Mouse (Mus musculus): ENCODE measurements around the gene Wdr83os. TPM values are rescaled to one million over a fixed set of nuclear protein-coding genes. Genes with fewer than 3 reads are reported as not detected.

Gene Wdr83os
- 10 to 100 TPM; 45.3 to 46.2 TPM for total RNA-seq (2021)
- long read RNA-seq, experiment 1, transcript Wdr83os-201 (4 exons, 922 nt), result major isoform, 26 of 31 reads
- long read RNA-seq, experiment 1, partial matches to known transcripts, result 1 of 31 reads
- long read RNA-seq, experiment 1, other reads (novel, unspliced or antisense), result 0 of 31 reads
- long read RNA-seq, experiment 2, transcript Wdr83os-201 (4 exons, 922 nt), result major isoform, 31 of 40 reads
- long read RNA-seq, experiment 2, transcript Wdr83os-203 (3 exons, 798 nt), result minor isoform, 7 of 40 reads
- long read RNA-seq, experiment 2, partial matches to known transcripts, result 1 of 40 reads
- long read RNA-seq, experiment 2, other reads (novel, unspliced or antisense), result 1 of 40 reads

DNA sequence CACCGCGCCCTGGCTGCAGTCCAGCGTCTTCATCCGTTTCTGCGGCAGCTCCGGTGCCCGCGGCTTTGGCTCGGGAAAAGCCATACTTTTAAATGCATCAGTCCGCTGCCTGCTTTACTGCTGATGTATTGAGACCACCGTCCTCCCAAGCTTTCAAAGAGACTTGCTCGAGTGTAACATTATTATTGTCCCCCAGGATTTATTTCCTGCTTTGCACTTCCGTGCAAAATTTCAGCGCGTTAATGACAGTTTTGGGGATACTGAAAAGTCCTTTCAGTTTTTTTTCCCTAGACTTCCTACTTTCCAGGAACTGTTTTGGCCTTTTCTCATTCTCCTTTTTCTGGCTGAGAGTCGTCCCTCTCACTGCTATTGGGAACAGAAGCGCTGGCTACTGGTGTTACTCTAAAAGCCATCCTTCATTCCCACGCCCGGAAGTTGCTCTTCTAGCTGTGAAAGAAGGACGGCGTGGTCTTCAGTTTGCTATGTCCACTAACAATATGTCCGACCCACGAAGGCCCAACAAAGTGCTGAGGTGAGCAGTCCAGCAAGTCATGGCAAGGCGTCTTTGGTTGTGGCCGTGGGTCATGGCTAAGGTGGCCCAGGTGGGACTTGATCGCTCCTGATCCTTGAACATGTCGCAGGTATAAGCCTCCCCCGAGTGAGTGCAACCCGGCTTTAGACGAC lies at the start of gene Wdr83os:
Gene Wdr83os, plus strand, starts transcription at position 209 of the 684 bp plus-strand sequence.
- DNase-seq, result no peak
- intact Hi-C loops (cut with DNase I; ENCODE audit: low total_unique reads), result loop anchor here (10.0 kb wide), 2 partner anchors 94 to 314 kb away; no protein-coding TSS in a partner anchor

- intact Hi-C loops (cut with DNase I; ENCODE audit: low total_unique reads), result no loop called here
- no peak for DNase-seq
Measured at GRCm38 (mm10) chr8:85032622-85033311, 47.8 kb upstream of the Wdr83os start.

GRCm38 (mm10) chr8:85033867-85034266 lies 46.7 kb upstream of the Wdr83os start:
- intact Hi-C loops (cut with DNase I; ENCODE audit: low total_unique reads), result no loop called here
- DNase-seq, result no peak

DNA sequence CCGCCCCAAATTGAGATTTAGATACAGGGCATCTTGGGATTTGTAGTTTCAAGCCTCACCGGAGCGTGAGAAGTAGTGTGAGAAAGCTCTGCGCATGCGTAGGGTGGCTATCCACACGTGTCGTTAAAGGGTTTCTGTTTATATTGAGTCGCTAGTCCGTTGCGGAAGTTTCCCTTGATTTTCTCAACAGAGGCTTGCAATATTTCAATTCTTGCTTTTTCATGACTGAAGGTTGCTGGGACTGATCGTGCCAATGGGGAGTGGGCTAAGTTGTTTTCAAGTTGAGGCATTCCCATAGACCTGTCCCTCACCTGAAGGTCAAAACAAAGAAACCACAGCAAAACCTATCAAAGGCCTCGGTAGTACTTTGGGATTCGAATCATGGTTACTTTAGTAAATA lies 45.8 kb upstream of the Wdr83os start:
- peak; percentile 71 for DNase-seq
- intact Hi-C loops (cut with DNase I; ENCODE audit: low total_unique reads), result no loop called here

- intact Hi-C loops (cut with DNase I; ENCODE audit: low total_unique reads), result no loop called here
Measured at GRCm38 (mm10) chr8:85035165-85035727, 45.3 kb upstream of the Wdr83os start.

DNA sequence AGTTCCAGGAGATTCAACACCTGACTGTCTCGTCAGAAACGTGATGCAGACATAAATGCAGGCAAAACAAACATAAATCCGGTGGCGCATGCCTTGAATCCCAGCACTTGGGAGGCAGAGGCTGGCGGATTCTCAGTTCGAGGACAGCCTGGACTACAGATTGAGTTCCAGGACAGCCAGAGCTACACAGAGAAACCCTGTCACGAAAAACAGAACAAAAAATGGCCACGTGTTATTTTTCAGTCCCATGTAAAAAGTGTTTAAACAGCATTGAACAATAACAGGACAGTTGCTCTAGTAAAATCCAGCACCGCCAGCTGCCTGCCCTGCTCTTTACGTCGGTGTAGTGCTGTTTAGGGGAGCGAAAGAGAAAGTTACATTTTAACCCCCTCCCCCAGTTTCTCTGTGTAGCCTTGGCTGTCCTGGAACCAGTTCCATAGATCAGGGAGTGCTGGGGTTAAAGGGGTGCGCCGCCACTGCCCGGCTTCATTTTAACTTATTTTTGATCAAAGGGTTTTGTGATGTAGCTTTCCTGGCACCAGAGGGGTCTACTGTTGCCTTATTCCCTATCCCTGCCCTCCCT lies 44.7 kb upstream of the Wdr83os start:
- no peak for DNase-seq
- intact Hi-C loops (cut with DNase I; ENCODE audit: low total_unique reads), result no loop called here

More at GRCm38 (mm10) chr8:85035165-85035727, 45.3 kb upstream of the Wdr83os start:
- no peak for DNase-seq

DNA sequence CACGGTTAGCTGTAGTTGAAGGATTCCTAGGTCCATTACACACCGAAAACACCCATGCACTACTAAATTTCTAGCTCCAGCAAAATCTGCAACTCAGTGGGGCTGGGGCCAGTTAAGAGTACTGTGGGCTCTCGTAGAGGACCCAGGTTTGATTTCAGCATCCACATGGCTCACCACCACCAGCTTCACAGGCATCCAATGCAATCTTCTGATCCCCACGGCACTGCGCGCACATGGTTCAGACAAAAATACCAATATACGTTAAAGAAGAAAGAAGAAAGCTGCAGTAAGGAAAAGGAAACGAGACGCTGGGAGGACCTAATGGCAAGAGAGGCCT lies 44.2 kb upstream of the Wdr83os start:
- DNase-seq, result no peak
- intact Hi-C loops (cut with DNase I; ENCODE audit: low total_unique reads), result no loop called here

- intact Hi-C loops (cut with DNase I; ENCODE audit: low total_unique reads), result no loop called here
- peak; percentile 91 for DNase-seq
Measured at GRCm38 (mm10) chr8:85036718-85037365, 43.7 kb upstream of the Wdr83os start, which contains the start of gene Tnpo2. TSS of gene Tnpo2 (plus strand) at chr8:85036915.

DNA sequence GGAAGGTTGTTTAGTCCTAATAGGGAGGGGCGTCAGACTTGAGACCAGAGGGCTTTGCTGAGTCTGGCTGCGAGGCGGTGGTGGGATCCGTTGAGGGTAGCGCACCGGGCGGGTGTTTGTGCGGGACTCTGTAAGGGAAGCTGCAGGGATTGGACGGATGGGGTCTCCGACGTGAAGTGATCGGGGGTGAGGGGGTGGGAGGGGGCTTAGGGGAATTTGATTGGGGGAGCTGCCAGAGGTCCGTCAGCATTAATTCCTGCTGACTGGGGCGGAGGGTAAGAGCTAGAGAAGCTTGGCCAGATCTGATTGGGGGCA lies 43.2 kb upstream of the Wdr83os start:
- intact Hi-C loops (cut with DNase I; ENCODE audit: low total_unique reads), result no loop called here
- no peak for DNase-seq

GRCm38 (mm10) chr8:85037681-85038531 lies 42.6 kb upstream of the Wdr83os start:
- intact Hi-C loops (cut with DNase I; ENCODE audit: low total_unique reads), result no loop called here

DNA sequence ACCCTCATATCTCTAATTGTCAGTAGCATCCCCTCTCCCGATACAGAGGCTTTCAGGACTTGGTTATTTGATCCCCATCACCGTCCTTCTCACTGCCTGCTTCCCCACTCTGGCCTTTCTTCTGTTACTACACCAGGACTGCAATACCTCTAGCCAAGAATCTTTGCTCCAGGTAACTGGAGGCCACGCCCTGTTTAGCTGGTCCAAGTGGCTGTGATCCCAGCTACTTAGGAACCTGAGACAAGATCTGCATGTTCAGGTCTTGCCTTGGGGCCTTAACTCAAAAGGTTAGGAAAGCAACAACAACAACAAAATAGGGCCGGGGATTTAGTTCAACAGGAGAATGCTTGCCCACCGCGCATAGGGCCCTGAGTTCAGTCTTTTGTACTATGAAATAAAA lies 36.9 kb upstream of the Wdr83os start:
- no peak for DNase-seq
- intact Hi-C loops (cut with DNase I; ENCODE audit: low total_unique reads), result no loop called here

More at GRCm38 (mm10) chr8:85037681-85038531, 42.6 kb upstream of the Wdr83os start:
- peak; percentile 51 for DNase-seq

- intact Hi-C loops (cut with DNase I; ENCODE audit: low total_unique reads), result no loop called here
- no peak for DNase-seq
Measured at GRCm38 (mm10) chr8:85057367-85057766, 23.2 kb upstream of the Wdr83os start.

- intact Hi-C loops (cut with DNase I; ENCODE audit: low total_unique reads), result no loop called here
- peak; percentile 83 for DNase-seq
Measured at GRCm38 (mm10) chr8:85059879-85060616, 20.5 kb upstream of the Wdr83os start, which contains the start of gene Fbxw9. TSS of gene Fbxw9 (plus strand) at chr8:85060055.

DNA sequence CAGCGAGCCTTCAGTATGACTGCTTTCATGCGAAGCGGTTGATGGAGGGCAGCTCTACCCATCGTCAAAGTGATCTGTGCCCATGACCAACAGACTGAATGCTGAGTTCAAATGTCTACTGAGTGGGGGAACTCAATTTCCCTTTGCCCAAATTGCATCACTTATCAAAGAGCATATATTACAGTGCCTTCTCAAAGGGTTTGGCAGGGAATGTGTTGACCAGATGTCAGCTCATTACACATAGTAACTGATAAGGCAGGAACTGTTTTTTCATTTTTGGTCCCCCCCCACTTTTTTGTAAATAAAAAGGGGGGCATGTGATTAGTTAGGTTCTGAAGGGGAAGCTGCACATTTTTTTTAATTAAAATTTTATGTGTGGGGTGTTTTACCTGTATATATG lies 17.9 kb upstream of the Wdr83os start:
- intact Hi-C loops (cut with DNase I; ENCODE audit: low total_unique reads), result no loop called here
- no peak for DNase-seq

DNA sequence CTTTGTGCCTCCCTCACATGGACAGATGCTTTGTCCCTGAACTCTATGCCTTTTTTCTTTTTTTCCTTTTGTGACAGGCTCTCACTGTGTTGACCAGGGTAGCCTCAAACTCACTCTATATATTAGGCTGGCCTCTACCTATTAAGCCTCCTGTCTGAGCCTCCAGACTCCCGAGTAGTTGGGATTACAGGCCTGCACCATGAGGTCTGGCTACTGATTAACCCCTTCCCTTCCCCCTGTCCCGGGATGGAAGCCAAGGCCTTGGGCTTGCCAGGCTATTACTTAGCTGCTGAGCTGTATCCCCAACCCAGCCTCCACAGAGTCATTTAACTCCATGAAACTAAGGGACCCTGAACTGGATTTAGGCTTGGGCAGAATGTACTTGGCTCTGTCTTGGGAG lies 15.3 kb upstream of the Wdr83os start:
- intact Hi-C loops (cut with DNase I; ENCODE audit: low total_unique reads), result no loop called here
- no peak for DNase-seq

DNA sequence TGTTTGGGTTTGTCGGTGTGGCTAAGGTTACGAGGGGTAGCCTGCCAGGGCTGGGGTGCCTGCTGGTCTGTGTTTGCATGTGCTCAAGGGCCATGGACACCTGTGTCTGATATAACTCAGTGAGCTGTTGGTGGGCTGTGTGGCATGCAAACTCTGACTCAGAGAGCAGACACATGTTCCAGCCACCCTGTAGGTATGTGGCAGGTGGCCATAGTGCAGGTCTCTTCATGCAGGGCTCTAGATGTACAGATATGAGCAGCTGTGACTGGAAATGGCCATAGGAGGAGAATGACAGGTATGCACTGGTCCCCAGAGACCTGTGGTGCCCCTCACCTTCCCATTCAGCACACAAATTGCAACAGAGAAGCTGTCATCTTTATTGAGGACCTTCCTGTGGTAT lies 13.4 kb upstream of the Wdr83os start:
- no peak for DNase-seq
- intact Hi-C loops (cut with DNase I; ENCODE audit: low total_unique reads), result no loop called here

DNA sequence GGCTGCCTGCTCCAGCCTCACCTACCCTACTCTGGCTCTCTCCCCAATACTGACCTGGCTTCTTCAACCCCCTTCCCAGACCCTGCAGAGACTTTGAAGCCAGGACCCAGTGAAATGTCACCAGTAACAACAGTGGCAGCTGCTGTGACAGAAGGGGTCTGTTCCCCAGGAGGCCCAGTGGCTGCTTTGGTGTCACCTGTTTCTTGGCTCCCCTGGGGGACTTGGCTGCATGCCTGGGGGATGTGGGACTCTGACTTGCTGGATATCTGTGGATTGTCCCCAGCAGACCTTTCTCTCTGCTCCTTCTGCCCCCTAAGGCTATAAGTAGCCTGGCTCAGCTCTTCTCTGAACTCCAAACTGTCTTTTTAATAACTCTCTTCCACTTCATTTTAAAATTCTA lies 12.6 kb upstream of the Wdr83os start, which contains the start of gene Gm5741:
Gene Gm5741, minus strand, starts transcription at position 1 of the 400 bp plus-strand sequence.
- DNase-seq, result no peak
- intact Hi-C loops (cut with DNase I; ENCODE audit: low total_unique reads), result no loop called here

- DNase-seq, result no peak
- intact Hi-C loops (cut with DNase I; ENCODE audit: low total_unique reads), result no loop called here
Measured at GRCm38 (mm10) chr8:85071041-85071440, 9.5 kb upstream of the Wdr83os start.

All from gastrocnemius, postnatal 14 days (tissue).